Mouse (Mus musculus) heart, embryonic 14.5 days (tissue): Measurements from ENCODE around the gene Coq5. TPM values are rescaled to one million over a fixed set of nuclear protein-coding genes. Genes with fewer than 3 reads are reported as not detected.

Experiments
- ATAC-seq: fragments of 200-750 bp; cut with Nextera tagmentation; 2 replicates; pipeline ENCODE4 v1.8.0; 2017; ENCODE audit warnings: low read depth, moderate TSS enrichment; ENCODE audit not compliant: insufficient number of reproducible peaks, insufficient read depth, low FRiP score
- H3K27ac ChIP-seq, 2 experiments: fragments of 200-500 bp in 1 of 2; fragments of 300-500 bp in 1 of 2; sonication (generic) in 1 of 2; replicated peaks in 1 of 2; 2 replicates each; pipeline ENCODE4 v1.5.1; 2012 to 2014; ENCODE audit warnings: low read depth in 2 of 2, low read length in 2 of 2, control low read depth in 1 of 2, mild to moderate bottlenecking in 1 of 2, mixed read lengths in 1 of 2; ENCODE audit not compliant: control insufficient read depth in 1 of 2, insufficient read depth in 1 of 2
- H3K27me3 ChIP-seq: fragments of 300-500 bp; sonication (generic); 2 replicates; pipeline ENCODE4 v1.6.1; 2014; ENCODE audit warnings: mild to moderate bottlenecking, low read length, control low read depth; ENCODE audit not compliant: control insufficient read depth, insufficient read depth
- H3K36me3 ChIP-seq: fragments of 300-500 bp; sonication (generic); 2 replicates; pipeline ENCODE4 v1.6.1; 2014; ENCODE audit warnings: mild to moderate bottlenecking, control low read depth, low read length, mixed read lengths; ENCODE audit not compliant: control insufficient read depth, insufficient read depth
- H3K4me1 ChIP-seq, 2 experiments: fragments of 200-500 bp in 1 of 2; fragments of 300-500 bp in 1 of 2; sonication (generic) in 1 of 2; 2 replicates each; pipeline ENCODE4 v1.6.1; 2012 to 2014; ENCODE audit warnings: low read length in 2 of 2, control low read depth in 1 of 2, mixed read lengths in 1 of 2; ENCODE audit not compliant: control insufficient read depth in 2 of 2, insufficient read depth in 2 of 2
- H3K4me2 ChIP-seq: fragments of 300-500 bp; sonication (generic); 2 replicates; pipeline ENCODE4 v1.6.1; 2014; ENCODE audit warnings: mild to moderate bottlenecking, low read length
- H3K4me3 ChIP-seq, 2 experiments: fragments of 200-500 bp in 1 of 2; fragments of 300-500 bp in 1 of 2; sonication (generic) in 1 of 2; 2 replicates each; pipeline ENCODE4 v1.5.1; 2012 to 2014; ENCODE audit warnings: low read length in 2 of 2, mild to moderate bottlenecking in 2 of 2, control low read depth in 1 of 2, low read depth in 1 of 2, moderate library complexity in 1 of 2; ENCODE audit not compliant: control insufficient read depth in 1 of 2, insufficient read depth in 1 of 2
- H3K9ac ChIP-seq: fragments of 300-500 bp; sonication (generic); 2 replicates; pipeline ENCODE4 v1.6.1; 2014; ENCODE audit warnings: mild to moderate bottlenecking, low read length
- H3K9me3 ChIP-seq: fragments of 300-500 bp; sonication (generic); 2 replicates; pipeline ENCODE4 v1.6.1; 2016; ENCODE audit warnings: low read length, control low read depth; ENCODE audit not compliant: control insufficient read depth
- WGBS: fragments of 180-500 bp; shearing (Covaris S2); extraction: QIAGEN DNeasy Blood & Tissue Kit; methylation state at CpG from one replicate; pipeline ENCODE4 v1.1.7; 2014; 5-methylcytosine and 5-hydroxymethylcytosine counted together
- polyA plus RNA-seq: library from polyadenylated mRNA; unstranded; fragments of >200 nt; fragmentation: Nextera tagmentation; extraction: Ambion mirVana; gene quantifications from 2 replicates; pipeline ENCODE4 v1.2.1, GENCODE M21; 2014

Coq5 gene
- polyA plus RNA-seq, 1 experiment from 2014 or later: 75.1 TPM

GRCm38 (mm10) chr5:115235786-115236263 is 43.6 kb upstream of the Coq5 start, which contains the start of gene Pop5:
Gene Pop5 (plus strand): TSS chr5:115235836.
- Histone ChIP-seq H3K27me3 (no peaks in the 10 kb centered on the region), H3K4me3 (peak within 1 kb of the TSS; percentile 50 to 65), H3K27ac (no peak within 1 kb of the TSS; a peak in 1 of 4 replicates), H3K9me3 (no peaks in the 10 kb centered on the region), H3K9ac (peak within 1 kb of the TSS; percentile 81), H3K4me2 (peak within 1 kb of the TSS; percentile 88), H3K36me3 (peaks cover 16% of the 10 kb centered on the region), H3K4me1 (peaks cover 14 to 20% of the 10 kb centered on the region in 2 experiments)
- ATAC-seq: peak; percentile 33
- WGBS: under 1% methylated on average over 21 of the region's 21 CpGs

- peak overlapping the region; percentile 59 to 81; a peak in 3 of 4 replicates for H3K27ac ChIP-seq
- peak overlapping the region; percentile 94 for H3K4me2 ChIP-seq
- under 1% methylated on average over 88 of the region's 88 CpGs for whole genome bisulfite sequencing
- no peaks in the 10 kb centered on the region for H3K27me3 ChIP-seq
- peaks cover 39% of the 10 kb centered on the region for H3K36me3 ChIP-seq
- H3K9me3 ChIP-seq: no peaks in the 10 kb centered on the region
- peaks cover 7 to 11% of the 10 kb centered on the region in 2 experiments for H3K4me1 ChIP-seq
- peak overlapping the region; percentile 72 to 79 for H3K4me3 ChIP-seq
- H3K9ac ChIP-seq: peak overlapping the region; percentile 85
- peak; percentile 84 for ATAC-seq
Measured at GRCm38 (mm10) chr5:115237803-115238728, 41.4 kb upstream of the Coq5 start.

- Histone ChIP-seq H3K4me2 (peak overlapping the region; percentile 94), H3K36me3 (peaks cover 46% of the 10 kb centered on the region), H3K27me3 (no peaks in the 10 kb centered on the region), H3K4me3 (peak overlapping the region; percentile 72 to 79; a peak in 3 of 4 replicates), H3K4me1 (peaks cover 7 to 11% of the 10 kb centered on the region in 2 experiments), H3K9me3 (no peaks in the 10 kb centered on the region), H3K9ac (peak overlapping the region; percentile 85), H3K27ac (no peak overlapping the region)
- WGBS: 9% methylated on average over 11 of the region's 11 CpGs
- no peak for ATAC-seq
Measured at GRCm38 (mm10) chr5:115238729-115239195, 40.7 kb upstream of the Coq5 start.

GRCm38 (mm10) chr5:115240191-115240590 is 39.3 kb upstream of the Coq5 start:
- Histone ChIP-seq H3K4me2 (no peak overlapping the region), H3K4me1 (peaks cover 5 to 9% of the 10 kb centered on the region in 2 experiments), H3K9ac (no peak overlapping the region), H3K36me3 (peaks cover 60% of the 10 kb centered on the region), H3K27ac (no peak overlapping the region), H3K27me3 (no peaks in the 10 kb centered on the region), H3K9me3 (no peaks in the 10 kb centered on the region), H3K4me3 (no peak overlapping the region)
- 74% methylated on average over 11 of the region's 11 CpGs for WGBS
- ATAC-seq: no peak

GRCm38 (mm10) chr5:115255472-115255871 is 24.0 kb upstream of the Coq5 start:
- Histone ChIP-seq H3K36me3 (peaks cover 71% of the 10 kb centered on the region), H3K27me3 (no peaks in the 10 kb centered on the region), H3K4me1 (no peaks in the 10 kb centered on the region), H3K4me2 (no peak overlapping the region), H3K4me3 (no peak overlapping the region), H3K9ac (no peak overlapping the region), H3K27ac (no peak overlapping the region), H3K9me3 (no peaks in the 10 kb centered on the region)
- no peak for ATAC-seq
- WGBS: 81% methylated on average over 1 of the region's 1 CpGs

GRCm38 (mm10) chr5:115256909-115257546 is 22.4 kb upstream of the Coq5 start:
- ATAC-seq: no peak
- Histone ChIP-seq H3K4me2 (no peak overlapping the region), H3K27ac (no peak overlapping the region), H3K4me1 (no peaks in the 10 kb centered on the region), H3K9ac (no peak overlapping the region), H3K27me3 (no peaks in the 10 kb centered on the region), H3K4me3 (no peak overlapping the region), H3K36me3 (peaks cover 59% of the 10 kb centered on the region), H3K9me3 (no peaks in the 10 kb centered on the region)
- 93% methylated on average over 10 of the region's 10 CpGs for WGBS

GRCm38 (mm10) chr5:115260356-115260755 is 19.1 kb upstream of the Coq5 start:
- WGBS: 75% methylated on average over 6 of the region's 6 CpGs
- Histone ChIP-seq H3K27me3 (no peaks in the 10 kb centered on the region), H3K4me2 (no peak overlapping the region), H3K9me3 (no peaks in the 10 kb centered on the region), H3K27ac (no peak overlapping the region), H3K36me3 (peaks cover 64% of the 10 kb centered on the region), H3K4me1 (no peaks in the 10 kb centered on the region), H3K4me3 (no peak overlapping the region), H3K9ac (no peak overlapping the region)
- no peak for ATAC-seq
